Mouse (Mus musculus): Measurements from ENCODE around the gene Tas2r137.

DNA sequence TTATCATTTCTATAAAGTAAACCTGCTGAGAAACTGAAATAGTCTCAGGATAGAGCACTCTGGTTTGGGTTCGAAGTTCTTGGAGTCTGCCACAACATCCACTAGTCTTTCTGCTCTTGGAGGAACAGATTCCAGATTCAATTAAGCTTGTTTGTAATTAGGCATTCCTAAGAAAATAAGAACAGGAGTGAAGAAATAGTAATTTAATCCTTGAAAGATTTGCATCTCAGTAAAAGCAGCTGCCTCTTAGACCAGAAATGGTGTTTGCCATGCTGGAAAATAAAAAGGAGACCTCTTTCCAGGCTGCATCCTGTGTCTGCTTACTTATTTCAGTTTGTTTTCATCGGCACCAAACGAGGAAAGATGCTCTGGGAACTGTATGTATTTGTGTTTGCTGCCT lies 2.2 kb downstream of the Tas2r137 start, which contains the start of gene Tas2r108:
- TF ChIP-seq GATA1 (IDR thresholded peaks at IDR 0.05; ENCODE audit: low read length) (no peak), TAL1 (IDR thresholded peaks at IDR 0.05; ENCODE audit: low read length) (no peak)
